Mouse (Mus musculus): ENCODE data around the gene Rcor2.

The Rcor2 gene

GRCm38 (mm10) chr19:7295071-7295658 is 28.0 kb downstream of the Rcor2 start:
- peak; percentile 93 for DNase-seq

DNA sequence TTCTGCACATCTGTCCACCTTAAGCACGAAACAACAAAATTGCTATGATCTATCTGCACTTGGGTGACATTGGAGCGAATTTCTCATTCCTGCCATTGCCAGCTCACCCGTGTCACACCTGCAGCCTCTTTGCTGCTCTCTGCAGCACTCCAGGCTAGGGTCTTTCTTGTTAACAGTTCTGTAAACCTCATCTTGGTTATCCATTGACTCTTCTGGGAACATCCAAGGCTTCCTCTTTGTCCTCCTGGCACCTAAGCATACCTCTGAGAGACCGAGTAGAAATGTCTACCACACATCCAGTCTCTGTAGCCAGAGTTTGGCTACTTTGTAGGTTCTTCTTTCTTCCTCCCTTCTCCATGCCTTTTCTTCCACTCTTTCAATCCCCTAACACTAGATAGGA is 28.8 kb downstream of the Rcor2 start:
- no peak for DNase-seq

GRCm38 (mm10) chr19:7299052-7299451 is 31.9 kb downstream of the Rcor2 start:
- DNase-seq, result no peak

- peak; percentile 66 for DNase-seq
Observed at GRCm38 (mm10) chr19:7300078-7300477, 33.0 kb downstream of the Rcor2 start.

- peak; percentile 91 for DNase-seq
Observed at GRCm38 (mm10) chr19:7301647-7302492, 34.7 kb downstream of the Rcor2 start.

- DNase-seq, result peak; percentile 92
Observed at GRCm38 (mm10) chr19:7302493-7302797, 35.3 kb downstream of the Rcor2 start.

- DNase-seq, result peak; percentile 48
Observed at GRCm38 (mm10) chr19:7303796-7304195, 36.7 kb downstream of the Rcor2 start.

DNA sequence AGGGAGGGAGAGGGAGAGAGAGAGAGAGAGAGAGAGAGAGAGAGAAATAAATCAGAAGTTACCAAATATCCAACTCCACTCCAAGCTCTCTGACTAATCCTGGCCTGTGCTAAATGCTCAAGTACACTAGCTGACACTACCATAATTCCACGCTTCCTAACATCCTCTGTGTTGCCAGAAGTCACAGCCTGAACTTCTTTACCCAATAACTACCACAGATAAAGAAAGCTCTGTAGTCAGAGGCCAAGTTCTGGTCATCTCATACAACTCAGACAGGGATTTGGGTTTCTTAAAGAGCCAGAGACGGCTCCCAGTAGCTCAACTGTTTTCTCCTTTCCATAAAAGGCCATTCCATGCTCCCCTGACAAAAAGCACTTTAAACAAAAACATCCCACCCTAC is 37.7 kb downstream of the Rcor2 start:
- DNase-seq, result peak; percentile 94

GRCm38 (mm10) chr19:7305380-7306310 is 38.5 kb downstream of the Rcor2 start:
- DNase-seq, result peak; percentile 91

DNA sequence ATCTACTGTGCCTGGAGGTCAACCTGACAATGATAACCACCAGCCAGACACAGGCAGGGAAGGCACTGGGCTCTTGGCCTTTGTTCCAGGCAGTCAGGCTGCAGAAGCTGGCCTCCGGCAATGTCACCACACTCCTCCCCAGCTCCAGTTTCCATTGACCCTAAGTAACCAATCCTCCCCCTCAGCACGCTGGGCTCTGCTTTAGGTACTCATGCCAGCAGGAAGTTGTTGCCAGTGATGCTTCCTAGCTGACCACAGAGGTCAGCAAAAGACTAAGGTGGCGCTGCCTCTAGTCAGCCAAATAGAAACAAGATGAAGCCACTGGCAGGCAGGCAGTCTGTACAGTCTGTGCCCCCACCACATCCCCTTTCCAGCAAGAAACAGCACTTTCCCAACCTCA is 39.8 kb downstream of the Rcor2 start:
- DNase-seq, result peak; percentile 96

- DNase-seq, result peak; percentile 92
Observed at GRCm38 (mm10) chr19:7307995-7308770, 41.1 kb downstream of the Rcor2 start.

- peak; percentile 91 for DNase-seq
Observed at GRCm38 (mm10) chr19:7309738-7310330, 42.7 kb downstream of the Rcor2 start.

GRCm38 (mm10) chr19:7310704-7311103 is 43.6 kb downstream of the Rcor2 start:
- DNase-seq, result peak; percentile 96

- DNase-seq, result peak; percentile 97
Observed at GRCm38 (mm10) chr19:7311306-7311705, 44.2 kb downstream of the Rcor2 start.

DNA sequence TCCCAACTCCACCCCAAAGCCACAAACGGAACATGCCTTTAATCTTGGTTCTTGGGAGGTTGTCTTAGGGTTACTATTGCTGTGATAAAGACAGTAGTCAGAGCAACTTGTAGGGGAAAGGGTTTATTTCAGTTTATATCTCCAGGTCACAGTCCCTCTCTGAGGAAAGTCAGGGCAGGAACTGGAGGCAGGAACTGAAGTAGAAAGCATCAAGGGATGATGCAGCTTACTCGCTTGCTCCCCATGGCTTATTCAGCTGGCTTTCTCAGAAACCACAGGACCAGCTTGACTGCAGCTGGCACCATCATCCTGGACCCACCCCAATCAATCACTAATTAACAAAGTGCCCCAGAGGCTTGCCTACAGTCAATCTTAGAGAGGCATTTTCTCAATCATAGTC is 46.5 kb downstream of the Rcor2 start:
- no peak for DNase-seq

DNA sequence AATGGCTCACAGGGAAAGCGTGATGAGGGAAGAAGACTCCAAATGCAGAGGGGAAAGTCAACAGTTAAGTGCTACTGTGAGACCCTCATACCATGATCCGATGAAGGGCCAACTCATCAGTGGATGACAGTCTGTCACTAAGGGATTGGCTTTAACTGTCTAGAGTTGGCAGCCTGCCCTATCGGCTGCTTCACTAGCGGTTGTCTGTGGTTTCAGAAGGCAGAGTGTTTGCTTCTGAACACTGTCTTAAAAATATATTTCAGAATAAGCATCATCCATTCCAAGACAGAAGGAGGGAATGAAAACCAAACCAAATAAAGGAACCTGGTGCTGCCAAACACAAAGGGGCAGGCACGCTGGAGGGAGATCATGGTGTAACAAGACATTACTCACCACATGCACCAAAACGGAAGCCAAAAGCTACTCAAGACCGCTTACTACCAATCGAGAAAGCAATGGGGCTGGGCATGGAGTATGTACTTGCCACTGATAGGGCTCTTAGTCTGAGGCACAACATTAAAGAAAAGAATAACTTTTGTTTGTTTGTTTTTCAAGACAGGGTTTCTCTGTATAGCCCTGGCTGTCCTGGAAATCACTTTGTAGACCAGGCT is 48.0 kb downstream of the Rcor2 start:
- DNase-seq, result no peak

GRCm38 (mm10) chr19:7315587-7315984 is 48.5 kb downstream of the Rcor2 start:
- no peak for DNase-seq

DNA sequence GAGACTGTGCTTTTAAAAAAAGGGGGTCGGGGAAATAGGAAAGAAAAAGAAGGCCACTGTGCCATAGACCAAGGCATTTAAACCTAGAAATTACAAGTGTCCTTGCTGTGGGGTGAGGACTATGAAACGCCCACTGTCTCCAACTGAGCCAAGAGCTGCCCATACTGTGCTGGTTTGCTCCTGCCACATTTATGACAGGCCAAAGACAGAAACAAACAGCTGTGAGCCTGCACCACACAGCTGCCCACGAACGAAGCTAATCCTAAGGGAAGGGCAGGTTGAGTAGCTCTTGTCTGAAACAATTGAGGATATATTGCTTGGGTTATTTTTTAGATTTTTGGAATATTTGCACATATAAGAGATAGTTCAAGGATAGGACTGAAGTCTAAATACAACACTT is 49.7 kb downstream of the Rcor2 start:
- DNase-seq, result no peak

- no peak for DNase-seq
Observed at GRCm38 (mm10) chr19:7317716-7318115, 50.6 kb downstream of the Rcor2 start.

DNA sequence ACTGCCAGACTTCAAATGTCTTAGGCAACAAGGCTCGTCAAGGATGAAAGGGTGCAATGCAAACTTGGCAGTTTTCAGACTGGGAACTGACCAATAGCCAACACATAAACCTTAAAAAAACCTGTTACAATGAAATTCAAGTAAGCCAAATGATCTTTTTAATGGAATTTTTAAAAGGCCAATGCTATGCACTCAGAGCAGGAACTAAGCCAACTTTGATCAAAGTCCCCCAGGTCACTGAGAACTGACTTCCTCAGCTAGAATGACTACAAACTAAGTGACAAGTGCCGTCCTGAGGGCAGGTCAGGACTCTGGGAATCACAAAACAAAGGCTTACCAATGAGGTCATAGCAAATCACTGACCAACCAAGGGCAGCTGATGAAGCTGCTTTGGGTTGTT is 53.1 kb downstream of the Rcor2 start:
- no peak for DNase-seq

DNA sequence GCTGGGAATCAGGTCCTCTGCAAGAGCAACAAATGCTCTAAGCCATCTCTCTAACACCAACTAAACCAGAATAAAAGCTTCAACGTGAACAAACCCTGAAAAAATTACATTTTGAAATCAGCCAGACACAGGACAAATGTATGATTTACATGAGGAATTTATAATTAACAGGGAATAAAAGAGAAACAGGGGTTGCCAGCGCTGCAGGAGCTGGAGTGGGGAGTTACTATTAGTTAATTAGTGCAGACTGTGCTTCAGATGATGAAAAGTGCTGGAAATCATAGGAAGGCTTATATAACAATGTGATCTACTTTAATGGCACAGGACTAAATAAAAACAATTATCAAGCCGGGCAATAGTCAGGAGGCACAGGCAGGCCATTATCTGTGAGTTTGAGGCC is 54.3 kb downstream of the Rcor2 start:
- DNase-seq, result no peak

Data from heart, adult 11 months (tissue).